Mouse (Mus musculus) heart, adult 10 weeks (tissue): ENCODE measurements around the gene Pramef25. TPM values are rescaled to one million over a fixed set of nuclear protein-coding genes. Genes with fewer than 3 reads are reported as not detected.

Experiments used
- polyA plus RNA-seq: library from polyadenylated mRNA; stranded (reverse); fragments of 350-450 nt; fragmentation: Illumina TruSeq; extraction: RNeasy Lipid Tissue Mini Kit (QIAGEN cat#74804); gene quantifications from one replicate; pipeline ENCODE4 v1.2.3, GENCODE M21; 2014; ENCODE audit warnings: low read depth, low replicate concordance

Pramef25 gene
- not detected for polyA plus RNA-seq

DNA sequence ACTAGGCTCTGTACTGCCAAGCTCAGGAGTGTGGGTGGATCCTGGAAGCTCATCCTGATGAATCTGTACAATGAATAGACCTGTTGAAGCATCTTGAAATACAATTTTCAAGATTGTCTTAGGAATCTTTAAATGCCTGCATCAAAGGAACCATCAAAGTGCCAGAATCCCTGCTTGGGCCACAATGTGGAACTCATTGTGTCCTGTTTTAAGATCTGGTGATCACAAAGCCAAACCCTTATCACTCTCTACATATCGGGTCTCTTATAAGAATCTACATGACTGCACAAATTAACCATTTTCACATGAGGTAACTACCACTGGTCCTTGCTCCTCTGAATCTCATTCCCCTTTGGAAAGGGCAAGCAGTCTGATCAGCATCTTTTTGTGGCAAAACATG is at the start of gene Pramef25:
Pramef25 (minus strand) TSS at position 101 of the 400 bp plus-strand sequence.

DNA sequence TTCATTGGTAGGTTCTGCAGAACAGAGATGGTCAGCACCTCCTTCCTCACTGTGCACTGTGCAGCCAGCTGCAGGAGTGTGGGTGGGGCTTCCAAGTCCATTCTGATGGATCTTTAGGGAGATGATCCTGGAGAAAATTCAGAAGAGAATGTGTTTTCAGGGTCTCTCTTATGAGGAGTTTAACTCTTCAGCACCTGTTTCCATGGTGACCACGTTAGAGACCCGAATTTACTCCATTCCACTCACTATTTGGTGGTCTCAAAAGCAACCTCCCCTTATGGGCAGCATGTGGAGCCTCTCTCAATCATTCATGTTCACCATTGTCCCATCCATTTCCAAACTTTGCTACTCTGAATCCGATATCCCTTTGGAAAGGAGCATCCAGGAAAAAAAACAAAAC is 43.5 kb upstream of the Pramef25 start, which contains the start of gene Pramef17:
Pramef17 (minus strand) TSS at position 101 of the 400 bp plus-strand sequence.

DNA sequence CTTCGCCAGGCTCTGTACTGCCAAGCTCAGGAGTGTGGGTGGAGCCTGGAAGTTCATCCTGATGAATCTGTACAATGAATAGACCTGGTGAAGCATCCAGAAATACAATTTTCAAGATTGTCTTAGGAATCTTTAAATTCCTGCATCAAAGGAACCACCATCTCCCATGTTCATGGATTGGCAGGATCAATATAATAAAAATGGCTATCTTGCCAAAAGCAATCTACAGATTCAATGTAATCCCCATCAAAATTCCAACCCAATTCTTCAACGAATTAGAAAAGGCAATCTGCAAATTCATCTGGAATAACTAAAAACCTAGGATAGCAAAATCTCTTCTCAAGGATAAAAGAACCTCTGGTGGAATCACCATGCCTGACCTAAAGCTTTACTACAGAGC is 16.0 kb upstream of the Pramef25 start, which contains the start of gene Gm13101:
Gm13101 (minus strand) TSS at position 101 of the 400 bp plus-strand sequence.

DNA sequence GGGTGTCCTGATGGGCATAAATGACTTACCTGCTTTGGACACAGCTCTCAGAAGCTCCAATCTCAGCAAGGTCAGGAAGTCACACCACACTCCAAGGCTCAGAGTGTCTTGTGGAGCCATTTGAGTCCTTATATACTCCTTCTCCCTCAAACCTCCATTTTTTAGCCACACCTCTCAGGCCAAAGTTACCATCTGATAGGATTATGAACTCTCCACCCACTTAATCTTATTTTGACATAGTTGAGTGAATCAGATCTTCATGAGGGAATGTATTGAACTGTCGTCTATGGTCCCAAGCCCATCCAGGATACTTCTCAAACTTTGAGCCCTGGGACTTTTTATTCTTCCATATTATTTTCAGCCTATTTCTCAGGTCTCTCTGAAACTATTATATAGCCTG is 50.5 kb downstream of the Pramef25 start, which contains the start of gene Pramef6:
Pramef6 (minus strand) TSS at position 101 of the 400 bp plus-strand sequence.

Other genes with a start within 250 kb of the Pramef25 start
- gene Gm13089, start 248.3 kb downstream of the Pramef25 start, polyA plus RNA-seq, result not detected
- gene Gm13078, start 231.6 kb downstream of the Pramef25 start, polyA plus RNA-seq, result not detected
- not detected for gene Gm13023, start 161.7 kb downstream of the Pramef25 start, polyA plus RNA-seq
- gene Gm13084, start 134.9 kb downstream of the Pramef25 start, polyA plus RNA-seq, result not detected
- gene Gm13103, start 104.5 kb downstream of the Pramef25 start, polyA plus RNA-seq, result not detected
- not detected for gene Pramef6, start 50.6 kb downstream of the Pramef25 start, polyA plus RNA-seq
- gene Gm13101, start 15.9 kb upstream of the Pramef25 start, polyA plus RNA-seq, result not detected
- not detected for gene Pramef17, start 43.4 kb upstream of the Pramef25 start, polyA plus RNA-seq
- not detected for gene Pramel4, start 108.1 kb upstream of the Pramef25 start, polyA plus RNA-seq
- not detected for gene Gm13102, start 155.5 kb upstream of the Pramef25 start, polyA plus RNA-seq
- not detected for gene Oog3, start 211.6 kb upstream of the Pramef25 start, polyA plus RNA-seq
- not detected for gene Oog2, start 239.7 kb upstream of the Pramef25 start, polyA plus RNA-seq